11 mouse cellular contexts compared by ENCODE assay signal in genomic region chr15:70554773-70555582, GRCm38 (mm10).
A peak's percentile ranks its signal among the peaks of the same experiment; 100 is the strongest.
DNase-seq lines count a peak whose midpoint lies in the region; ATAC-seq lines count a peak whose summit lies in the region.
"Had no signal": no experiment of that assay in that cellular context is flagged by ENCODE, and none has a peak within 500 bp of the region (broad histone marks: within the 10 kb centered on the region; RNA-seq: fewer than 3 reads in every experiment).

No protein-coding gene starts in this region.

- DNase-seq in embryo, embryonic 10.5 days (ENCODE audit: low spot score): peak; percentile 1
- DNase-seq in embryo, embryonic 9.5 days (ENCODE audit: extremely low spot score): no peak
- no peak for DNase-seq in midbrain, embryonic 11.5 days (ENCODE audit: low spot score, missing footprints)
- DNase-seq in midbrain, embryonic 10.5 days (ENCODE audit: low spot score): no peak
- peak; percentile 5 for DNase-seq in mesoderm, embryonic 11.5 days (ENCODE audit: low read depth, low spot score)
- peak; percentile 23 for DNase-seq in retina, postnatal 7 days (ENCODE audit: low read depth, low spot score)
- DNase-seq in liver, embryonic 11.5 days (ENCODE audit: low spot score): no peak
- DNase-seq in adrenal gland, adult 2 months: no peak
- DNase-seq: B cell, adult 2 months; gastrocnemius, adult 2 months; kidney, postnatal 25 days had no signal

- H3K27me3 ChIP-seq in midbrain, embryonic 11.5 days (ENCODE audit: control insufficient read depth, insufficient read depth, low read length): no peaks in the 10 kb centered on the region
- no peaks in the 10 kb centered on the region for H3K27me3 ChIP-seq in midbrain, embryonic 10.5 days (ENCODE audit: low read depth, poor library complexity, severe bottlenecking)
- no peaks in the 10 kb centered on the region for H3K27me3 ChIP-seq in liver, embryonic 11.5 days (replicated peaks; ENCODE audit: control insufficient read depth, insufficient read depth, low read length)

- H3K9ac ChIP-seq in midbrain, embryonic 11.5 days (ENCODE audit: low read length): no peak overlapping the region
- H3K9ac ChIP-seq in liver, embryonic 11.5 days (ENCODE audit: low read depth, low read length): no peak overlapping the region

- H3K9me3 ChIP-seq in midbrain, embryonic 11.5 days (ENCODE audit: control insufficient read depth, low read length): no peaks in the 10 kb centered on the region
- no peaks in the 10 kb centered on the region for H3K9me3 ChIP-seq in midbrain, embryonic 10.5 days (replicated peaks)
- no peaks in the 10 kb centered on the region for H3K9me3 ChIP-seq in liver, embryonic 11.5 days (ENCODE audit: control insufficient read depth, low read length)

- 0 out of 2 replicates have a peak, but pooled peaks have one; percentile 50 for ATAC-seq in midbrain, embryonic 11.5 days (ENCODE audit: low FRiP score)
- ATAC-seq in liver, embryonic 11.5 days (replicated peaks; ENCODE audit: low FRiP score): no peak

- H3K4me1 ChIP-seq in midbrain, embryonic 11.5 days (ENCODE audit: control insufficient read depth, insufficient read depth, low read length): peaks cover 7% of the 10 kb centered on the region; the same call in 1 of the 2 replicates
- H3K4me1 ChIP-seq in midbrain, embryonic 10.5 days: peaks cover 8% of the 10 kb centered on the region
- H3K4me1 ChIP-seq in liver, embryonic 11.5 days (replicated peaks; ENCODE audit: control insufficient read depth, insufficient read depth, low read length): no peaks in the 10 kb centered on the region

- H3K4me3 ChIP-seq in midbrain, embryonic 11.5 days (ENCODE audit: low read depth, low read length): no peak overlapping the region
- no peak overlapping the region for H3K4me3 ChIP-seq in midbrain, embryonic 10.5 days
- no peak overlapping the region for H3K4me3 ChIP-seq in liver, embryonic 11.5 days (ENCODE audit: low read depth, low read length)
- H3K4me3 ChIP-seq: gastrocnemius, adult 2 months had no signal

- no peaks in the 10 kb centered on the region for H3K36me3 ChIP-seq in midbrain, embryonic 11.5 days (ENCODE audit: control insufficient read depth, insufficient read depth, low read length)
- H3K36me3 ChIP-seq in midbrain, embryonic 10.5 days: no peaks in the 10 kb centered on the region
- H3K36me3 ChIP-seq in liver, embryonic 11.5 days (ENCODE audit: control insufficient read depth, insufficient read depth, low read length): no peaks in the 10 kb centered on the region

- WGBS in midbrain, embryonic 11.5 days: 47% methylated on average over 18 of the region's 18 CpGs
- 56% methylated on average over 18 of the region's 18 CpGs for WGBS in midbrain, embryonic 10.5 days
- WGBS in liver, embryonic 11.5 days: 53% methylated on average over 18 of the region's 18 CpGs

- H3K27ac ChIP-seq in midbrain, embryonic 11.5 days (ENCODE audit: low read depth, low read length): no peak overlapping the region
- H3K27ac ChIP-seq in midbrain, embryonic 10.5 days (replicated peaks): no peak overlapping the region
- no peak overlapping the region for H3K27ac ChIP-seq in liver, embryonic 11.5 days (ENCODE audit: low read depth, low read length)
- H3K27ac ChIP-seq: gastrocnemius, adult 2 months had no signal

- no peak overlapping the region for H3K4me2 ChIP-seq in midbrain, embryonic 11.5 days
- no peak overlapping the region for H3K4me2 ChIP-seq in liver, embryonic 11.5 days

Comparison
In these comparisons a context has a peak if more than half of its experiments do, and no peak if none do; other contexts are left out.
1. DNase-seq: peak in embryo, embryonic 10.5 days (single experiment), mesoderm, embryonic 11.5 days (single experiment) and retina, postnatal 7 days (single experiment); none in embryo, embryonic 9.5 days (single experiment), midbrain, embryonic 11.5 days (single experiment), midbrain, embryonic 10.5 days (single experiment), liver, embryonic 11.5 days (single experiment) and adrenal gland, adult 2 months (single experiment).